Mouse (Mus musculus): Measurements from ENCODE around the gene Spry1. TPM values are rescaled to one million over a fixed set of nuclear protein-coding genes. Genes with fewer than 3 reads are reported as not detected.

Spry1 gene
- polyA plus RNA-seq, 1 experiment from 2014 or later: 4.4 TPM

GRCm38 (mm10) chr3:37643903-37644302, 4.2 kb downstream of the Spry1 start:
- Histone ChIP-seq H3K36me3 (peaks cover 21% of the 10 kb centered on the region), H3K27me3 (peaks cover 25% of the 10 kb centered on the region), H3K4me2 (no peak overlapping the region), H3K4me3 (no peak overlapping the region), H3K9ac (no peak overlapping the region), H3K9me3 (no peaks in the 10 kb centered on the region), H3K27ac (replicated peaks) (no peak overlapping the region), H3K4me1 (replicated peaks) (peaks cover 30% of the 10 kb centered on the region)
- no peak for ATAC-seq (ENCODE audit: low read depth)
- 85% methylated on average over 8 of the region's 8 CpGs for WGBS

GRCm38 (mm10) chr3:37645061-37645460, 5.3 kb downstream of the Spry1 start:
- H3K4me1 ChIP-seq (replicated peaks): peaks cover 24% of the 10 kb centered on the region
- H3K4me3 ChIP-seq: no peak overlapping the region
- ATAC-seq (ENCODE audit: low read depth): no peak
- WGBS: 85% methylated on average over 6 of the region's 6 CpGs
- H3K9me3 ChIP-seq: no peaks in the 10 kb centered on the region
- H3K9ac ChIP-seq: no peak overlapping the region
- peaks cover 25% of the 10 kb centered on the region for H3K27me3 ChIP-seq
- H3K4me2 ChIP-seq: no peak overlapping the region
- H3K27ac ChIP-seq (replicated peaks): no peak overlapping the region
- peaks cover 21% of the 10 kb centered on the region for H3K36me3 ChIP-seq

GRCm38 (mm10) chr3:37646221-37646620, 6.5 kb downstream of the Spry1 start:
- H3K36me3 ChIP-seq: peaks cover 21% of the 10 kb centered on the region
- peaks cover 22% of the 10 kb centered on the region for H3K4me1 ChIP-seq (replicated peaks)
- H3K27me3 ChIP-seq: peaks cover 25% of the 10 kb centered on the region
- 95% methylated on average over 9 of the region's 9 CpGs for WGBS
- no peak overlapping the region for H3K4me2 ChIP-seq
- no peaks in the 10 kb centered on the region for H3K9me3 ChIP-seq
- no peak overlapping the region for H3K27ac ChIP-seq (replicated peaks)
- no peak overlapping the region for H3K4me3 ChIP-seq
- H3K9ac ChIP-seq: no peak overlapping the region
- no peak for ATAC-seq (ENCODE audit: low read depth)

GRCm38 (mm10) chr3:37647225-37647624, 7.5 kb downstream of the Spry1 start:
- H3K27ac ChIP-seq (replicated peaks): no peak overlapping the region

GRCm38 (mm10) chr3:37648244-37648643, 8.5 kb downstream of the Spry1 start:
- H3K4me3 ChIP-seq: no peak overlapping the region
- H3K36me3 ChIP-seq: peaks cover 13% of the 10 kb centered on the region
- H3K9me3 ChIP-seq: no peaks in the 10 kb centered on the region
- 76% methylated on average over 13 of the region's 13 CpGs for WGBS
- H3K4me2 ChIP-seq: no peak overlapping the region
- ATAC-seq (ENCODE audit: low read depth): no peak
- no peak overlapping the region for H3K9ac ChIP-seq
- peaks cover 1% of the 10 kb centered on the region; the same call in 1 of the 2 replicates for H3K4me1 ChIP-seq (replicated peaks)
- H3K27ac ChIP-seq (replicated peaks): no peak overlapping the region
- peaks cover 23% of the 10 kb centered on the region for H3K27me3 ChIP-seq

More at GRCm38 (mm10) chr3:37647225-37647624, 7.5 kb downstream of the Spry1 start:
- peaks cover 12% of the 10 kb centered on the region for H3K4me1 ChIP-seq (replicated peaks)
- H3K9me3 ChIP-seq: no peaks in the 10 kb centered on the region
- peaks cover 24% of the 10 kb centered on the region for H3K27me3 ChIP-seq
- H3K36me3 ChIP-seq: peaks cover 21% of the 10 kb centered on the region
- no peak overlapping the region for H3K4me3 ChIP-seq
- no peak overlapping the region for H3K4me2 ChIP-seq
- no peak overlapping the region for H3K9ac ChIP-seq
- 83% methylated on average over 10 of the region's 10 CpGs for WGBS
- no peak for ATAC-seq (ENCODE audit: low read depth)

GRCm38 (mm10) chr3:37649281-37649680, 9.5 kb downstream of the Spry1 start:
- Histone ChIP-seq H3K36me3 (peaks cover 4% of the 10 kb centered on the region; the same call in 1 of the 2 replicates), H3K4me1 (replicated peaks) (peaks cover 6% of the 10 kb centered on the region), H3K4me3 (no peak overlapping the region), H3K9ac (no peak overlapping the region), H3K27me3 (peaks cover 24% of the 10 kb centered on the region), H3K4me2 (no peak overlapping the region), H3K9me3 (no peaks in the 10 kb centered on the region), H3K27ac (replicated peaks) (no peak overlapping the region)
- ATAC-seq (ENCODE audit: low read depth): no peak
- 78% methylated on average over 6 of the region's 6 CpGs for WGBS

GRCm38 (mm10) chr3:37652537-37652936, 12.8 kb downstream of the Spry1 start:
- Histone ChIP-seq H3K27ac (replicated peaks) (no peak overlapping the region), H3K4me3 (no peak overlapping the region), H3K27me3 (peaks cover 44% of the 10 kb centered on the region), H3K36me3 (no peaks in the 10 kb centered on the region), H3K4me2 (no peak overlapping the region), H3K9me3 (no peaks in the 10 kb centered on the region), H3K4me1 (replicated peaks) (peaks cover 24% of the 10 kb centered on the region), H3K9ac (no peak overlapping the region)
- WGBS: 79% methylated on average over 9 of the region's 9 CpGs
- no peak for ATAC-seq (ENCODE audit: low read depth)

GRCm38 (mm10) chr3:37653935-37654729, 14.4 kb downstream of the Spry1 start:
- peaks cover 27% of the 10 kb centered on the region for H3K4me1 ChIP-seq (replicated peaks)
- no peak overlapping the region for H3K27ac ChIP-seq (replicated peaks)
- peak overlapping the region; percentile 49 for H3K4me2 ChIP-seq
- H3K9ac ChIP-seq: peak overlapping the region; percentile 47
- no peaks in the 10 kb centered on the region for H3K9me3 ChIP-seq
- no peaks in the 10 kb centered on the region for H3K36me3 ChIP-seq
- 0 out of 2 replicates have a peak, but pooled peaks have one; percentile 29 for ATAC-seq (ENCODE audit: low read depth)
- peak overlapping the region; percentile 24 for H3K4me3 ChIP-seq
- H3K27me3 ChIP-seq: peaks cover 47% of the 10 kb centered on the region
- WGBS: 19% methylated on average over 16 of the region's 16 CpGs

GRCm38 (mm10) chr3:37654787-37655186, 15.0 kb downstream of the Spry1 start:
- no peaks in the 10 kb centered on the region for H3K9me3 ChIP-seq
- peaks cover 27% of the 10 kb centered on the region for H3K4me1 ChIP-seq (replicated peaks)
- H3K4me3 ChIP-seq: peak overlapping the region; percentile 24; the same call in 1 of the 2 replicates
- H3K9ac ChIP-seq: no peak overlapping the region
- peak overlapping the region; percentile 49 for H3K4me2 ChIP-seq
- no peak for ATAC-seq (ENCODE audit: low read depth)
- 81% methylated on average over 6 of the region's 6 CpGs for WGBS
- H3K27me3 ChIP-seq: peaks cover 50% of the 10 kb centered on the region
- H3K27ac ChIP-seq (replicated peaks): no peak overlapping the region
- no peaks in the 10 kb centered on the region for H3K36me3 ChIP-seq

- Histone ChIP-seq H3K27me3 (peaks cover 50% of the 10 kb centered on the region), H3K9me3 (no peaks in the 10 kb centered on the region), H3K4me1 (replicated peaks) (peaks cover 27% of the 10 kb centered on the region), H3K4me3 (peak overlapping the region; percentile 27), H3K36me3 (no peaks in the 10 kb centered on the region), H3K4me2 (peak overlapping the region; percentile 50), H3K9ac (peak overlapping the region; percentile 43), H3K27ac (replicated peaks) (no peak overlapping the region)
- WGBS: 21% methylated on average over 20 of the region's 20 CpGs
- ATAC-seq (ENCODE audit: low read depth): peak; percentile 44
Observed at GRCm38 (mm10) chr3:37655933-37656633, 16.3 kb downstream of the Spry1 start.

- Histone ChIP-seq H3K27me3 (peaks cover 50% of the 10 kb centered on the region), H3K27ac (replicated peaks) (no peak overlapping the region), H3K4me1 (replicated peaks) (peaks cover 27% of the 10 kb centered on the region), H3K9ac (no peak overlapping the region), H3K4me2 (peak overlapping the region; percentile 30; the same call in 1 of the 2 replicates), H3K4me3 (no peak overlapping the region), H3K9me3 (no peaks in the 10 kb centered on the region), H3K36me3 (no peaks in the 10 kb centered on the region)
- no peak; the same call in 1 of the 2 replicates for ATAC-seq (ENCODE audit: low read depth)
- 3% methylated on average over 8 of the region's 8 CpGs for WGBS
Observed at GRCm38 (mm10) chr3:37657009-37657408, 17.3 kb downstream of the Spry1 start.

- Histone ChIP-seq H3K27me3 (peaks cover 49% of the 10 kb centered on the region), H3K4me1 (replicated peaks) (peaks cover 27% of the 10 kb centered on the region), H3K36me3 (no peaks in the 10 kb centered on the region), H3K4me3 (no peak overlapping the region), H3K27ac (replicated peaks) (no peak overlapping the region), H3K4me2 (no peak overlapping the region), H3K9ac (no peak overlapping the region), H3K9me3 (no peaks in the 10 kb centered on the region)
- ATAC-seq (ENCODE audit: low read depth): no peak
- 37% methylated on average over 5 of the region's 5 CpGs for WGBS
Observed at GRCm38 (mm10) chr3:37658155-37658554, 18.4 kb downstream of the Spry1 start.

All from neural tube, embryonic 13.5 days (tissue).